Mouse (Mus musculus) myocyte (in vitro differentiated cells): Measurements from ENCODE around the gene Aff3.

ENCODE experiments used
- E2F4 ChIP-seq: IDR thresholded peaks from one replicate; pipeline ENCODE4 v1.6.1; 2011; ENCODE audit warnings: mild to moderate bottlenecking, control low read depth, moderate library complexity; ENCODE audit not compliant: insufficient read depth
- MYOD1 ChIP-seq, 3 experiments: IDR thresholded peaks; one replicate each; pipeline ENCODE4 v1.6.1; 2011; ENCODE audit warnings: control low read depth in 2 of 3, low read depth in 2 of 3, mild to moderate bottlenecking in 2 of 3, moderate library complexity in 1 of 3; ENCODE audit not compliant: insufficient read length in 2 of 3, control insufficient read depth in 1 of 3
- POLR2A ChIP-seq: IDR thresholded peaks from one replicate; pipeline ENCODE4 v1.6.1; 2011; ENCODE audit warnings: low read depth, mild to moderate bottlenecking, control low read depth, moderate library complexity; ENCODE audit not compliant: insufficient read length
- POLR2AphosphoS2 ChIP-seq: IDR thresholded peaks from one replicate; pipeline ENCODE4 v1.6.1; 2011; ENCODE audit warnings: low read depth, control low read depth; ENCODE audit not compliant: insufficient read length
- SRF ChIP-seq: IDR thresholded peaks from one replicate; pipeline ENCODE4 v1.6.1; 2011; ENCODE audit warnings: low read depth; ENCODE audit not compliant: control insufficient read depth, insufficient read length
- TCF12 ChIP-seq: IDR thresholded peaks from one replicate; pipeline ENCODE4 v1.6.1; 2011; ENCODE audit warnings: mild to moderate bottlenecking, control low read depth; ENCODE audit not compliant: poor library complexity, insufficient read depth, severe bottlenecking
- USF1 ChIP-seq: IDR thresholded peaks from one replicate; pipeline ENCODE4 v1.6.1; 2011; ENCODE audit warnings: low read depth, mild to moderate bottlenecking, control low read depth, moderate library complexity

- TF ChIP-seq POLR2A, result no peak
- no peak for TF ChIP-seq USF1
- TF ChIP-seq SRF, result no peak
- no peak for TF ChIP-seq POLR2AphosphoS2
- TF ChIP-seq TCF12, result no peak
- TF ChIP-seq MYOD1 (IDR thresholded peaks at IDR 0.05; ENCODE audit: control insufficient read depth in 1 of 3, insufficient read length in 2 of 3, low read depth in 2 of 3), result no peak
- TF ChIP-seq E2F4, result no peak
These were observed 462.1 kb downstream of the Aff3 start for GRCm38 (mm10) chr1:38202475-38203183.
